ENCODE assay signal across 16 mouse cellular contexts in the genomic region with DNA sequence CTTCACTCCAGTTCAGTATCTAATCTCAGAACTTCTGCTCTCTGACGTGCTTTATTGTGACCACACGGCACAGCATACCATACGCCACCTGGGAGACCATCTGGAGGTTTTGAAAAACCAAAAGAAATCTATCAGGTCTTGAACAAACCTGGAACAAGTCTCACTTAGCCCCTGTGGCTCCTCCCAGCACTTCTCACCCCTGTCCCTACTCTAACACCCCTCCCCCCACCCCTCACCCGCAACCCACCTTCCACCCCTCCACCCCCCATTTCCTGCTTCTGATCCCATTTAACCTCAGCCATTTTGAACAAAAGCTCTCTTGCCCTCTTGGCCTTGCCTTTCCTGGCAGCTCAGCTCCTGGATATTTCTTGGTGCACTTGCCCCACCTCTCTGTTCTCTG. TPM values are rescaled to one million over a fixed set of nuclear protein-coding genes. Genes with fewer than 3 reads are reported as not detected.
DNase-seq lines count a peak whose midpoint lies in the region; ATAC-seq lines count a peak whose summit lies in the region.
"Had no signal": no experiment of that assay in that cellular context is flagged by ENCODE, and none has a peak within 500 bp of the region (broad histone marks: within the 10 kb centered on the region; RNA-seq: fewer than 3 reads in every experiment).

No protein-coding gene starts in this region.

- H3K36me3 ChIP-seq in kidney, embryonic 15.5 days, result no peaks in the 10 kb centered on the region
- no peaks in the 10 kb centered on the region for H3K36me3 ChIP-seq in hindbrain, embryonic 13.5 days
- H3K36me3 ChIP-seq: embryonic facial prominence, embryonic 15.5 days had no signal

- peak; percentile 32 for DNase-seq in kidney, postnatal 14 days
- peak; percentile 14 for DNase-seq in embryo, embryonic 10 days (ENCODE audit: low spot score)
- DNase-seq in left cerebral cortex, postnatal 14 days (ENCODE audit: low spot score in 2 of 2), result no peak
- no peak for DNase-seq in adrenal gland, adult (ENCODE audit: inconsistent age in 2 of 2, low spot score in 1 of 2)
- DNase-seq: cerebellum, adult 9-11 months; gastrocnemius, postnatal 25 days; lung, postnatal 36 days; right cerebral cortex, adult 18-20 months had no signal

- no peak overlapping the region for H3K27ac ChIP-seq in kidney, embryonic 15.5 days
- no peak overlapping the region for H3K27ac ChIP-seq in hindbrain, embryonic 13.5 days
- H3K27ac ChIP-seq: embryonic facial prominence, embryonic 15.5 days; liver, embryonic 14.5 days had no signal

- H3K9me3 ChIP-seq in kidney, embryonic 15.5 days (replicated peaks), result no peaks in the 10 kb centered on the region
- H3K9me3 ChIP-seq in hindbrain, embryonic 13.5 days, result no peaks in the 10 kb centered on the region
- H3K9me3 ChIP-seq: embryonic facial prominence, embryonic 15.5 days had no signal

- no peak overlapping the region for H3K4me3 ChIP-seq in kidney, embryonic 15.5 days (replicated peaks)
- H3K4me3 ChIP-seq in hindbrain, embryonic 13.5 days, result no peak overlapping the region
- H3K4me3 ChIP-seq: embryonic facial prominence, embryonic 15.5 days had no signal

- no peaks in the 10 kb centered on the region for H3K27me3 ChIP-seq in kidney, embryonic 15.5 days
- H3K27me3 ChIP-seq in hindbrain, embryonic 13.5 days, result no peaks in the 10 kb centered on the region
- H3K27me3 ChIP-seq: embryonic facial prominence, embryonic 15.5 days had no signal

- WGBS in kidney, embryonic 15.5 days, result 54% methylated on average over 4 of the region's 4 CpGs
- WGBS in hindbrain, embryonic 13.5 days, result 70% methylated on average over 4 of the region's 4 CpGs

- H3K9ac ChIP-seq in kidney, embryonic 15.5 days, result no peak overlapping the region
- no peak overlapping the region for H3K9ac ChIP-seq in hindbrain, embryonic 13.5 days
- H3K9ac ChIP-seq: embryonic facial prominence, embryonic 15.5 days; liver, embryonic 14.5 days had no signal

- ATAC-seq in kidney, embryonic 15.5 days (replicated peaks; ENCODE audit: low FRiP score), result no peak
- ATAC-seq in megakaryocyte, adult 5-6 weeks (ENCODE audit: poor library complexity, severe bottlenecking), result peak; percentile 30
- no peak for ATAC-seq in hindbrain, embryonic 13.5 days (ENCODE audit: low FRiP score)
- ATAC-seq: forebrain, embryonic 16.5 days; midbrain, embryonic 16.5 days had no signal

- intact Hi-C loops in left cerebral cortex, postnatal 14 days (cut with DNase I), result no loop called here

- no peaks in the 10 kb centered on the region for H3K4me1 ChIP-seq in kidney, embryonic 15.5 days
- H3K4me1 ChIP-seq in hindbrain, embryonic 13.5 days (replicated peaks), result no peaks in the 10 kb centered on the region
- H3K4me1 ChIP-seq: embryonic facial prominence, embryonic 15.5 days had no signal

- H3K4me2 ChIP-seq in kidney, embryonic 15.5 days, result no peak overlapping the region
- no peak overlapping the region for H3K4me2 ChIP-seq in hindbrain, embryonic 13.5 days
- H3K4me2 ChIP-seq: embryonic facial prominence, embryonic 15.5 days had no signal

RNA-seq across cellular contexts. Expression of a gene that starts 30.4 kb away (rescaled TPM):
- polyA plus RNA-seq in kidney, embryonic 15.5 days (2015; fragmentation: Nextera tagmentation; extraction: Ambion mirVana), result 3.0 and 3.4 TPM in 2 replicates
- 477 and 499 TPM in 2 replicates for total RNA-seq in megakaryocyte, adult 5-6 weeks (2015)
- 247 and 313 TPM in 2 replicates for total RNA-seq in megakaryocyte, adult 5-6 weeks (2017)
- polyA plus RNA-seq in hindbrain, embryonic 13.5 days (2015; fragmentation: Nextera tagmentation; extraction: Ambion mirVana), result 0.57 and 0.92 TPM in 2 replicates
- under 1 TPM; 0.38 to 0.62 TPM for total RNA-seq in left cerebral cortex, postnatal 14 days (2021)
- total RNA-seq: ES-E14 had no signal
- polyA plus RNA-seq: forebrain, embryonic 16.5 days had no signal

Comparison
In these comparisons a context has a peak if more than half of its experiments do, and no peak if none do; other contexts are left out.
1. DNase-seq: peak in kidney, postnatal 14 days (single experiment) and embryo, embryonic 10 days (single experiment); none in left cerebral cortex, postnatal 14 days (0 of 2) and adrenal gland, adult (0 of 2).
2. RNA of a gene that starts 30.4 kb away (total RNA-seq): 247 to 499 TPM in megakaryocyte, adult 5-6 weeks; 0.38 to 0.62 TPM in left cerebral cortex, postnatal 14 days; every median in the first group is over 100 times any median in the second.